Mouse (Mus musculus): ENCODE data around the gene Fto.

- no peak for TF ChIP-seq CTCF (IDR thresholded peaks at IDR 0.05; ENCODE audit: low read depth)
- no peak for TF ChIP-seq EP300 (IDR thresholded peaks at IDR 0.05; ENCODE audit: low read depth)
Measured at GRCm38 (mm10) chr8:91669461-91670071, 356.2 kb downstream of the Fto start.

All from liver, embryonic 14.5 days (tissue).